Mouse (Mus musculus) MEL (cell line): ENCODE measurements around the gene Tspan14. TPM values are rescaled to one million over a fixed set of nuclear protein-coding genes. Genes with fewer than 3 reads are reported as not detected.

ENCODE experiments used
- DNase-seq: peaks from one replicate; pipeline ENCODE4 v3.0.0; 2011; ENCODE audit warnings: low read depth, low spot score
- H3K27ac ChIP-seq: 2 replicates; pipeline ENCODE4 v1.5.1; 2012; ENCODE audit warnings: low read depth, mild to moderate bottlenecking, control low read depth, low read length, moderate library complexity; ENCODE audit not compliant: control insufficient read depth
- H3K27me3 ChIP-seq, 2 experiments: fragments of 150-350 bp in 1 of 2; sonication (generic) in 1 of 2; 2 replicates each; pipeline ENCODE4 v1.6.1; 2012; ENCODE audit warnings: low read length in 2 of 2, mild to moderate bottlenecking in 2 of 2, improper control_type of control experiment in 1 of 2, moderate library complexity in 1 of 2; ENCODE audit not compliant: insufficient read depth in 2 of 2, control insufficient read depth in 1 of 2
- H3K36me3 ChIP-seq, 2 experiments: 2 replicates each; pipeline ENCODE4 v1.6.1; 2012 to 2014; ENCODE audit warnings: low read length in 2 of 2, improper control_type of control experiment in 1 of 2, inconsistent platforms in 1 of 2, mild to moderate bottlenecking in 1 of 2; ENCODE audit not compliant: insufficient read depth in 2 of 2, control insufficient read depth in 1 of 2
- H3K4me1 ChIP-seq, 2 experiments: fragments of 150-350 bp in 1 of 2; sonication (generic) in 1 of 2; 2 replicates each; pipeline ENCODE4 v1.6.1; 2012; ENCODE audit warnings: low read length in 2 of 2, improper control_type of control experiment in 1 of 2, mild to moderate bottlenecking in 1 of 2; ENCODE audit not compliant: insufficient read depth in 2 of 2, control insufficient read depth in 1 of 2
- H3K4me3 ChIP-seq, 2 experiments: fragments of 150-350 bp in 1 of 2; sonication (generic) in 1 of 2; 2 replicates each; pipeline ENCODE4 v1.5.1; 2012; ENCODE audit warnings: low read depth in 2 of 2, low read length in 2 of 2, mild to moderate bottlenecking in 2 of 2, moderate library complexity in 2 of 2, control low read depth in 1 of 2, improper control_type of control experiment in 1 of 2; ENCODE audit not compliant: control insufficient read depth in 1 of 2, insufficient read depth in 1 of 2
- H3K79me2 ChIP-seq: 2 replicates; pipeline ENCODE4 v1.6.1; 2012; ENCODE audit warnings: mild to moderate bottlenecking, low read length, moderate library complexity; ENCODE audit not compliant: control insufficient read depth, poor library complexity, insufficient read depth
- H3K9ac ChIP-seq: 2 replicates; pipeline ENCODE4 v1.6.1; 2012; ENCODE audit warnings: low read depth, mild to moderate bottlenecking, control low read depth, low read length, moderate library complexity; ENCODE audit not compliant: control insufficient read depth, poor library complexity, severe bottlenecking
- H3K9me3 ChIP-seq: fragments of 150-350 bp; sonication (generic); replicated peaks from 2 replicates; pipeline ENCODE4 v1.6.1; 2012; ENCODE audit warnings: mild to moderate bottlenecking, low read length, improper control_type of control experiment, moderate library complexity; ENCODE audit not compliant: insufficient read depth
- CHD1 ChIP-seq: IDR thresholded peaks from 2 replicates; pipeline ENCODE4 v1.6.1; 2012; ENCODE audit warnings: low read depth, mild to moderate bottlenecking, inconsistent platforms, low read length, improper control_type of control experiment
- CHD2 ChIP-seq: IDR thresholded peaks from 2 replicates; pipeline ENCODE4 v1.6.1; 2011; ENCODE audit warnings: low read length, improper control_type of control experiment
- CTCF ChIP-seq, 3 experiments: IDR thresholded peaks in 2 of 3; conservative IDR thresholded peaks in 1 of 3; 2 replicates each; pipeline ENCODE4 v1.5.1; 2011 to 2012; ENCODE audit warnings: low read length in 3 of 3, low read depth in 2 of 3, mild to moderate bottlenecking in 2 of 3, improper control_type of control experiment in 1 of 3, inconsistent platforms in 1 of 3, mixed read lengths in 1 of 3, moderate library complexity in 1 of 3; ENCODE audit not compliant: control insufficient read depth in 1 of 3, insufficient read depth in 1 of 3, poor library complexity in 1 of 3, severe bottlenecking in 1 of 3
- E2F4 ChIP-seq: IDR thresholded peaks from 2 replicates; pipeline ENCODE4 v1.6.1; 2011; ENCODE audit warnings: low read depth, low read length, improper control_type of control experiment, borderline replicate concordance
- EP300 ChIP-seq, 2 experiments: IDR thresholded peaks; 2 replicates each; pipeline ENCODE4 v1.6.1; 2011; ENCODE audit warnings: improper control_type of control experiment in 2 of 2, low read length in 2 of 2, low read depth in 1 of 2, mild to moderate bottlenecking in 1 of 2
- ETS1 ChIP-seq: IDR thresholded peaks from 2 replicates; pipeline ENCODE4 v1.6.1; 2012; ENCODE audit warnings: low read depth, mild to moderate bottlenecking, inconsistent platforms, low read length, improper control_type of control experiment, moderate library complexity
- GABPA ChIP-seq: IDR thresholded peaks from 2 replicates; pipeline ENCODE4 v1.6.1; 2012; ENCODE audit warnings: low read depth, mild to moderate bottlenecking, inconsistent platforms, low read length, improper control_type of control experiment, moderate library complexity
- GATA1 ChIP-seq: IDR thresholded peaks from 2 replicates; pipeline ENCODE4 v1.6.1; 2011; ENCODE audit warnings: low read depth, low read length, improper control_type of control experiment
- JUND ChIP-seq: IDR thresholded peaks from 2 replicates; pipeline ENCODE4 v1.6.1; 2011; ENCODE audit warnings: low read depth, mild to moderate bottlenecking, improper control_type of control experiment, low read length
- KAT2A ChIP-seq: conservative IDR thresholded peaks from 2 replicates; pipeline ENCODE4 v1.6.1; 2012; ENCODE audit warnings: low read depth, low read length, improper control_type of control experiment, inconsistent platforms
- MAX ChIP-seq: IDR thresholded peaks from 2 replicates; pipeline ENCODE4 v1.6.1; 2011; ENCODE audit warnings: low read length, improper control_type of control experiment
- MAZ ChIP-seq: IDR thresholded peaks from 2 replicates; pipeline ENCODE4 v1.6.1; 2012; ENCODE audit warnings: low read depth, mild to moderate bottlenecking, inconsistent platforms, low read length, improper control_type of control experiment
- MXI1 ChIP-seq: IDR thresholded peaks from 2 replicates; pipeline ENCODE4 v1.6.1; 2011; ENCODE audit warnings: mild to moderate bottlenecking, low read depth, low read length, improper control_type of control experiment
- POLR2AphosphoS2 ChIP-seq: IDR thresholded peaks from 2 replicates; pipeline ENCODE4 v1.6.1; 2011; ENCODE audit warnings: low read length, improper control_type of control experiment
- RCOR1 ChIP-seq: IDR thresholded peaks from 2 replicates; pipeline ENCODE4 v1.6.1; 2012; ENCODE audit warnings: low read depth, mild to moderate bottlenecking, inconsistent platforms, low read length, improper control_type of control experiment
- SIN3A ChIP-seq: IDR thresholded peaks from 2 replicates; pipeline ENCODE4 v1.6.1; 2012; ENCODE audit warnings: low read length, improper control_type of control experiment, inconsistent platforms
- SMC3 ChIP-seq: IDR thresholded peaks from 2 replicates; pipeline ENCODE4 v1.6.1; 2011; ENCODE audit warnings: low read depth, low read length, improper control_type of control experiment
- TBP ChIP-seq: IDR thresholded peaks from 2 replicates; pipeline ENCODE4 v1.8.0; 2011; ENCODE audit warnings: low read depth, low read length, improper control_type of control experiment
- USF1 ChIP-seq: IDR thresholded peaks from 2 replicates; pipeline ENCODE4 v1.6.1; 2014; ENCODE audit warnings: low read depth, mild to moderate bottlenecking, inconsistent platforms, low read length, improper control_type of control experiment, moderate library complexity
- ZMIZ1 ChIP-seq: IDR thresholded peaks from 2 replicates; pipeline ENCODE4 v1.6.1; 2012; ENCODE audit warnings: low read depth, mild to moderate bottlenecking, inconsistent platforms, low read length, improper control_type of control experiment, moderate library complexity
- polyA plus RNA-seq, 2 experiments: library from polyadenylated mRNA; stranded (reverse) in 1 of 2; unstranded in 1 of 2; fragments of >175 nt in 1 of 2; fragments of >200 nt in 1 of 2; gene quantifications; 2 replicates each; pipeline versions ENCODE4 v1.2.1 to v1.2.4; 2012; ENCODE audit warnings: low replicate concordance in 2 of 2, low read depth in 1 of 2; ENCODE audit not compliant: insufficient read length in 2 of 2, insufficient read depth in 1 of 2, missing spikeins in 1 of 2
- total RNA-seq: library from RNA; depleted of rRNA; stranded (reverse); fragments of 300-350 nt; gene quantifications from 2 replicates; pipeline ENCODE4 v1.2.3, GENCODE M21; 2012

The Tspan14 gene
- total and polyA plus RNA-seq, 3 experiments = 24.8 to 29.9 TPM; not detected in 1

GRCm38 (mm10) chr14:40906770-40907169, 59.8 kb downstream of the Tspan14 start:
- Histone ChIP-seq H3K4me3 (no peak overlapping the region), H3K79me2 (no peaks in the 10 kb centered on the region), H3K9me3 (no peaks in the 10 kb centered on the region), H3K4me1 (peaks cover 3 to 6% of the 10 kb centered on the region in 2 experiments; a peak in 3 of 4 replicates), H3K27ac (no peak overlapping the region)
- peak; percentile 53 for DNase-seq
- TF ChIP-seq MAX = 0 out of 2 replicates have a peak, but pooled peaks have one; percentile 27
- TF ChIP-seq ETS1 = 0 out of 2 replicates have a peak, but pooled peaks have one; percentile 19
- 0 out of 2 replicates have a peak, but pooled peaks have one; percentile 29 for TF ChIP-seq GATA1
- TF ChIP-seq EP300 (IDR thresholded peaks at IDR 0.05; ENCODE audit: low read depth in 1 of 2, low read length in 2 of 2) = 0 out of 4 replicates have a peak, but pooled peaks of 1 of the 2 experiments have one; percentile 8
- no peak for TF ChIP-seq ZMIZ1
- TF ChIP-seq, all 39 proteins: peak for 4
- no peaks in the 10 kb centered on the region for H3K27me3 ChIP-seq
- peaks cover 0 to 5% of the 10 kb centered on the region in 2 experiments; a peak in 3 of 4 replicates for H3K36me3 ChIP-seq
- H3K9ac ChIP-seq = no peak overlapping the region

- H3K36me3 ChIP-seq = peaks cover 0 to 5% of the 10 kb centered on the region in 2 experiments; a peak in 3 of 4 replicates
- TF ChIP-seq JUND = no peak
- no peak overlapping the region for H3K9ac ChIP-seq
- peaks cover 3 to 6% of the 10 kb centered on the region in 2 experiments; a peak in 3 of 4 replicates for H3K4me1 ChIP-seq
- no peaks in the 10 kb centered on the region for H3K9me3 ChIP-seq
- DNase-seq = no peak
- H3K27ac ChIP-seq = no peak overlapping the region
- no peak overlapping the region for H3K4me3 ChIP-seq
- H3K79me2 ChIP-seq = no peaks in the 10 kb centered on the region
- no peaks in the 10 kb centered on the region for H3K27me3 ChIP-seq
These were observed 60.8 kb downstream of the Tspan14 start for GRCm38 (mm10) chr14:40905813-40906212.

- Histone ChIP-seq H3K4me3 (no peak overlapping the region), H3K9ac (no peak overlapping the region), H3K27me3 (no peaks in the 10 kb centered on the region), H3K79me2 (no peaks in the 10 kb centered on the region), H3K4me1 (peaks cover 3 to 6% of the 10 kb centered on the region in 2 experiments; a peak in 3 of 4 replicates), H3K27ac (no peak overlapping the region), H3K36me3 (peaks cover 0 to 5% of the 10 kb centered on the region in 2 experiments; a peak in 2 of 4 replicates), H3K9me3 (no peaks in the 10 kb centered on the region)
- TF ChIP-seq SMC3 (no peak), POLR2AphosphoS2 (no peak), GABPA (no peak), E2F4 (no peak), SIN3A (no peak), JUND (no peak), GATA1 (no peak), RCOR1 (no peak), CTCF (IDR thresholded peaks at IDR 0.05 in 2 of 3, conservative IDR thresholded peaks at IDR 0.05 in 1 of 3; ENCODE audit: control insufficient read depth in 1 of 3, insufficient read depth in 1 of 3, low read depth in 2 of 3, low read length in 3 of 3, poor library complexity in 1 of 3, severe bottlenecking in 1 of 3) (no peak), CHD2 (no peak), MAZ (no peak), EP300 (IDR thresholded peaks at IDR 0.05; ENCODE audit: low read depth in 1 of 2, low read length in 2 of 2) (no peak), TBP (no peak), ETS1 (no peak), CHD1 (no peak), USF1 (no peak), MAX (no peak), MXI1 (no peak), KAT2A (no peak)
- no peak for DNase-seq
These were observed 64.1 kb downstream of the Tspan14 start for GRCm38 (mm10) chr14:40902307-40903055.
